Mouse (Mus musculus): ENCODE measurements at regions not wholly inside any gene's neighbourhood (a gene's known extent, or its start where the extent isn't known, plus 50 kb on each side); places are given as distances from the start of the nearest gene placed in this dataset.

- no peak for ATAC-seq (ENCODE audit: insufficient read depth)
- no peak for TF ChIP-seq CTCF (IDR thresholded peaks at IDR 0.05; ENCODE audit: low read depth)
- Histone ChIP-seq H3K27ac (ENCODE audit: low read depth) (no peak overlapping the region), H3K27me3 (ENCODE audit: insufficient read depth, low read length) (no peaks in the 10 kb centered on the region), H3K4me2 (no peak overlapping the region), H3K36me3 (ENCODE audit: insufficient read depth) (no peaks in the 10 kb centered on the region), H3K9me3 (ENCODE audit: low read depth, low read length) (no peaks in the 10 kb centered on the region), H3K4me1 (ENCODE audit: insufficient read depth) (no peaks in the 10 kb centered on the region), H3K4me3 (ENCODE audit: low read depth, low read length) (no peak overlapping the region), H3K9ac (no peak overlapping the region)
- WGBS = 82% methylated on average over 5 of the region's 5 CpGs
- DNase-seq = no peak
Observed at GRCm38 (mm10) chr15:50942429-50942828, 2942.3 kb upstream of the Gm7489 start.

GRCm38 (mm10) chr15:50944976-50945375, 2939.7 kb upstream of the Gm7489 start:
- 95% methylated on average over 4 of the region's 4 CpGs for WGBS
- Histone ChIP-seq H3K27ac (ENCODE audit: low read depth) (no peak overlapping the region), H3K4me2 (no peak overlapping the region), H3K36me3 (ENCODE audit: insufficient read depth) (no peaks in the 10 kb centered on the region), H3K27me3 (ENCODE audit: insufficient read depth, low read length) (no peaks in the 10 kb centered on the region), H3K4me1 (ENCODE audit: insufficient read depth) (no peaks in the 10 kb centered on the region), H3K9ac (no peak overlapping the region), H3K4me3 (ENCODE audit: low read depth, low read length) (no peak overlapping the region), H3K9me3 (ENCODE audit: low read depth, low read length) (no peaks in the 10 kb centered on the region)
- DNase-seq = no peak
- TF ChIP-seq CTCF (IDR thresholded peaks at IDR 0.05; ENCODE audit: low read depth) = no peak
- no peak for ATAC-seq (ENCODE audit: insufficient read depth)

- Histone ChIP-seq H3K4me2 (no peak overlapping the region), H3K9me3 (ENCODE audit: low read depth, low read length) (no peaks in the 10 kb centered on the region), H3K9ac (no peak overlapping the region), H3K4me1 (ENCODE audit: insufficient read depth) (no peaks in the 10 kb centered on the region), H3K27ac (ENCODE audit: low read depth) (no peak overlapping the region), H3K4me3 (ENCODE audit: low read depth, low read length) (no peak overlapping the region), H3K27me3 (ENCODE audit: insufficient read depth, low read length) (no peaks in the 10 kb centered on the region), H3K36me3 (ENCODE audit: insufficient read depth) (no peaks in the 10 kb centered on the region)
- TF ChIP-seq CTCF (IDR thresholded peaks at IDR 0.05; ENCODE audit: low read depth) = no peak
- WGBS = 84% methylated on average over 3 of the region's 3 CpGs
- ATAC-seq (ENCODE audit: insufficient read depth) = no peak
- DNase-seq = no peak
Observed at GRCm38 (mm10) chr15:50959109-50959508, 2925.6 kb upstream of the Gm7489 start.

- no peaks in the 10 kb centered on the region for H3K27me3 ChIP-seq (ENCODE audit: insufficient read depth, low read length)
- 73% methylated on average over 5 of the region's 5 CpGs for WGBS
- DNase-seq = no peak
- no peak overlapping the region for H3K4me2 ChIP-seq
- no peak overlapping the region for H3K27ac ChIP-seq (ENCODE audit: low read depth)
- H3K9me3 ChIP-seq (ENCODE audit: low read depth, low read length) = no peaks in the 10 kb centered on the region
- no peaks in the 10 kb centered on the region for H3K36me3 ChIP-seq (ENCODE audit: insufficient read depth)
- no peaks in the 10 kb centered on the region for H3K4me1 ChIP-seq (ENCODE audit: insufficient read depth)
- H3K4me3 ChIP-seq (ENCODE audit: low read depth, low read length) = no peak overlapping the region
- H3K9ac ChIP-seq = no peak overlapping the region
- TF ChIP-seq CTCF (IDR thresholded peaks at IDR 0.05; ENCODE audit: low read depth) = no peak
- ATAC-seq (ENCODE audit: insufficient read depth) = no peak
Observed at GRCm38 (mm10) chr15:50963606-50964005, 2921.1 kb upstream of the Gm7489 start.

DNA sequence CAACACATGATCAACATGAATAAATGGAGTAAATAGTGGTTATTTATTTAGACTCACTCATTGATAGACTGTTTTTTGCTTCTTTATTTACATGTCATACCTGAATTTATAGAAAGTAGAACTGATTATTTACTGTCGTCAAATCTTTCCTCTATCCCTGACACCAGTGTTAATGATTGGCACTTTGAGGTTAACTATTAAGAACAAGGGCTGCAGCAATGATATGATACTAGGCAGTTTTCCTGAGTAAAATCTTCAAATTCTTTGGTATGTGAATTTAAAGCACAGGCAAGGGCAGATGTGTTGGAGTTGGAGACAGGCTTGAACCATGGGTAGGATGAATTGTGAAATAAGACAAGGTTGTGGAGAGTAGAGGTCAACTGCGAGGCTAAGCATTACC, 2920.5 kb upstream of the Gm7489 start:
- H3K27ac ChIP-seq (ENCODE audit: low read depth) = no peak overlapping the region
- H3K4me3 ChIP-seq (ENCODE audit: low read depth, low read length) = no peak overlapping the region
- H3K9me3 ChIP-seq (ENCODE audit: low read depth, low read length) = no peaks in the 10 kb centered on the region
- H3K27me3 ChIP-seq (ENCODE audit: insufficient read depth, low read length) = no peaks in the 10 kb centered on the region
- TF ChIP-seq CTCF (IDR thresholded peaks at IDR 0.05; ENCODE audit: low read depth) = no peak
- no peak overlapping the region for H3K9ac ChIP-seq
- ATAC-seq (ENCODE audit: insufficient read depth) = no peak
- WGBS = 76% methylated on average over 2 of the region's 2 CpGs
- DNase-seq = no peak
- no peak overlapping the region for H3K4me2 ChIP-seq
- no peaks in the 10 kb centered on the region for H3K36me3 ChIP-seq (ENCODE audit: insufficient read depth)
- no peaks in the 10 kb centered on the region for H3K4me1 ChIP-seq (ENCODE audit: insufficient read depth)

DNA sequence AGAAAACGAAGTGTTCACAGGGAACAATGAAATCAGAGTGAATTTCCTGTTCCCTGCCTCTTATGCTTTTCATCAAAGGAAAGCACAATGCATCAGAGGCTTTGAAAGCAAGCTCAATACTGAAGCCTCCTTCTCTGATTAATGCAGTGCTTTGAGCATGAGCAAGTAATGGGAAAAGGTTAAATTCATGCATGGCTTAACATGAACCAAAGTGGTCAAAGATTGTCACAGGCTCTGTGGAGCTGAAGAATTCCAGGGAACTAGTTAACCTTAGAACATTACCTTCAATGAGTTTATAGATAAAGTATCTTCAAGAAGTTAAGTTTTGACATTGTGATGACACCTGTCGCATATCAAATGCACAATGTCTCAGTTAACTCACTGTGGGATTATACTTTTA, 2917.5 kb upstream of the Gm7489 start:
- no peak overlapping the region for H3K4me3 ChIP-seq (ENCODE audit: low read depth, low read length)
- no peak overlapping the region for H3K27ac ChIP-seq (ENCODE audit: low read depth)
- H3K9ac ChIP-seq = no peak overlapping the region
- WGBS = 69% methylated on average over 2 of the region's 2 CpGs
- no peak for TF ChIP-seq CTCF (IDR thresholded peaks at IDR 0.05; ENCODE audit: low read depth)
- DNase-seq (no peak), ATAC-seq (ENCODE audit: insufficient read depth) (no peak)
- no peaks in the 10 kb centered on the region for H3K36me3 ChIP-seq (ENCODE audit: insufficient read depth)
- H3K9me3 ChIP-seq (ENCODE audit: low read depth, low read length) = no peaks in the 10 kb centered on the region
- no peak overlapping the region for H3K4me2 ChIP-seq
- H3K27me3 ChIP-seq (ENCODE audit: insufficient read depth, low read length) = no peaks in the 10 kb centered on the region
- H3K4me1 ChIP-seq (ENCODE audit: insufficient read depth) = no peaks in the 10 kb centered on the region

GRCm38 (mm10) chr15:50970637-50971036, 2914.1 kb upstream of the Gm7489 start:
- Histone ChIP-seq H3K27ac (ENCODE audit: low read depth) (no peak overlapping the region), H3K27me3 (ENCODE audit: insufficient read depth, low read length) (no peaks in the 10 kb centered on the region), H3K4me3 (ENCODE audit: low read depth, low read length) (no peak overlapping the region), H3K4me2 (no peak overlapping the region), H3K4me1 (ENCODE audit: insufficient read depth) (no peaks in the 10 kb centered on the region), H3K9me3 (ENCODE audit: low read depth, low read length) (no peaks in the 10 kb centered on the region), H3K36me3 (ENCODE audit: insufficient read depth) (no peaks in the 10 kb centered on the region), H3K9ac (no peak overlapping the region)
- WGBS = 57% methylated on average over 4 of the region's 4 CpGs
- no peak for TF ChIP-seq CTCF (IDR thresholded peaks at IDR 0.05; ENCODE audit: low read depth)
- DNase-seq (peak; percentile 44), ATAC-seq (ENCODE audit: insufficient read depth) (no peak)

GRCm38 (mm10) chr15:50972593-50972992, 2912.1 kb upstream of the Gm7489 start:
- 95% methylated on average over 13 of the region's 13 CpGs for WGBS

More at GRCm38 (mm10) chr15:50972593-50972992, 2912.1 kb upstream of the Gm7489 start:
- ATAC-seq (ENCODE audit: insufficient read depth) = no peak
- no peak overlapping the region for H3K27ac ChIP-seq (ENCODE audit: low read depth)
- no peak for TF ChIP-seq CTCF (IDR thresholded peaks at IDR 0.05; ENCODE audit: low read depth)
- no peaks in the 10 kb centered on the region for H3K36me3 ChIP-seq (ENCODE audit: insufficient read depth)
- H3K4me1 ChIP-seq (ENCODE audit: insufficient read depth) = no peaks in the 10 kb centered on the region
- H3K27me3 ChIP-seq (ENCODE audit: insufficient read depth, low read length) = no peaks in the 10 kb centered on the region
- no peak overlapping the region for H3K9ac ChIP-seq
- H3K9me3 ChIP-seq (ENCODE audit: low read depth, low read length) = no peaks in the 10 kb centered on the region
- no peak overlapping the region for H3K4me2 ChIP-seq
- DNase-seq = no peak
- H3K4me3 ChIP-seq (ENCODE audit: low read depth, low read length) = no peak overlapping the region
